Mouse (Mus musculus): ENCODE data around the gene Phf2. TPM values are rescaled to one million over a fixed set of nuclear protein-coding genes. Genes with fewer than 3 reads are reported as not detected.

Phf2 gene
- polyA plus RNA-seq, 1 experiment from 2014 or later, result 10.2 TPM

DNA sequence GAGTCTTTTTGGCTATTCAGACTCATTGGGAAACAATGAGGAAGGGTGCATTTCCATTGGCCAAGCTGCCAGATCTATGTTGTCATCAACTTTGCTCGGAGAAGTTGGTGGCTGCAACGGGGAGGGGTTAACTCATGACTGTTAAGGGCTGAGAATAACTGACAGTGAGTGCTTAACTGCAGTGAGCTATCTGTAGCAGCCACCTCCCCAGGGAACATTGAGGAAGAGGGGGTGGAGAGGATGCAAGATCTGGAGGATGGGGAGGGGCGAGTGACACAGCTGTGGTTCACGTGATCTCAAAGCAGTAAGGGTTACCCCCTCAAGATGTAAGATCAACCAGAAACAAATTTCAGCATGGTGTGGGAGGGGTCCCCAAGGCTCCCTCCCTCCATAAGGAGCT is 92.8 kb downstream of the Phf2 start:
- no peaks in the 10 kb centered on the region for H3K9me3 ChIP-seq (ENCODE audit: control insufficient read depth, low read length)
- H3K9ac ChIP-seq (replicated peaks; ENCODE audit: low read depth, low read length), result no peak overlapping the region
- H3K4me3 ChIP-seq (replicated peaks; ENCODE audit: low read length), result no peak overlapping the region
- H3K36me3 ChIP-seq (ENCODE audit: control insufficient read depth, insufficient read depth), result no peaks in the 10 kb centered on the region
- ATAC-seq, result no peak
- WGBS, result 70% methylated on average over 4 of the region's 4 CpGs
- no peaks in the 10 kb centered on the region for H3K27me3 ChIP-seq (replicated peaks; ENCODE audit: control insufficient read depth, insufficient read depth, low read length)
- H3K4me2 ChIP-seq (ENCODE audit: low read length), result no peak overlapping the region
- H3K27ac ChIP-seq (ENCODE audit: low read length), result no peak overlapping the region
- H3K4me1 ChIP-seq (replicated peaks; ENCODE audit: control insufficient read depth, insufficient read depth, low read length), result no peaks in the 10 kb centered on the region; the same call in 1 of the 2 replicates

DNA sequence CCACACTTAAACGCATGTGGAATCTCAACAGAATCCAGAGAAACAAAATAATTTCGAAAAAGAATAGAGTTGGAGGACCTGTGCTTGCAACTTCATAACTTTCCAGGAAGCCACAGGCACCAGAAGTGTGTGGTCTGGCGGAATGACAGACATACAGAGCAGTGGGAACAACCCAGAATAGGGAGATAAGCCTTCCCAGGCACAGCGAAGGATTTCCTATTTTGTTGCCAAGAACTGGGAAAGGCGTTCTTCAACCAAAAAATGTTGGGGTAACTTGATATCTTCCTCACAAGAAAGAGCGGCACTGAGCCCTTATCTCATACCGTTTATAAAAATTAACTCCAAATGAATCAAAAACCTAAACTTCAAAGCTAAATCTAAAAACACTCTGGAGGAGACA is 96.4 kb downstream of the Phf2 start:
- Histone ChIP-seq H3K27ac (ENCODE audit: low read length) (no peak overlapping the region), H3K9ac (replicated peaks; ENCODE audit: low read depth, low read length) (no peak overlapping the region), H3K4me1 (replicated peaks; ENCODE audit: control insufficient read depth, insufficient read depth, low read length) (no peaks in the 10 kb centered on the region; the same call in 1 of the 2 replicates), H3K27me3 (replicated peaks; ENCODE audit: control insufficient read depth, insufficient read depth, low read length) (no peaks in the 10 kb centered on the region), H3K36me3 (ENCODE audit: control insufficient read depth, insufficient read depth) (no peaks in the 10 kb centered on the region), H3K9me3 (ENCODE audit: control insufficient read depth, low read length) (no peaks in the 10 kb centered on the region), H3K4me3 (replicated peaks; ENCODE audit: low read length) (no peak overlapping the region), H3K4me2 (ENCODE audit: low read length) (no peak overlapping the region)
- no peak for ATAC-seq
- WGBS, result 78% methylated on average over 7 of the region's 7 CpGs

DNA sequence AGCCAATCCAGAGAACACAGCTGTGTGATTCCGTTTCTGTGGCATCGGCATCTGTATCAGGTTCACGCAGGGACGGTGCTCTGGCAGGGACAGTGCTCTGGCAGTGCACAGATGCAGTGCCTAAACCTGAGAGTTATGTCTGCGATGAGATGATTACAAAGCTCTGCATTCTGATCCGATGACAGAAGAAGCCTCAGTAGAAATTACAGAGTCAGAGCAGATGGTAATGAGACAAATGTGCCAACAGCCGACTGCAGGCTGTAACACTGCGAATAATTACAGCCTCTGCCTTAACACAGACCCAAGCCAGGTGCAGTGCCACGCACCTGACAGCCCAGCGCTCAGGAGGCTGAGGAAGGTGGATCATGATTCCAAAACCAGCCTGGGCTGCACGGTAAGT is 102.8 kb downstream of the Phf2 start:
- Histone ChIP-seq H3K27ac (ENCODE audit: low read length) (no peak overlapping the region; the same call in 1 of the 2 replicates), H3K9me3 (ENCODE audit: control insufficient read depth, low read length) (no peaks in the 10 kb centered on the region), H3K27me3 (replicated peaks; ENCODE audit: control insufficient read depth, insufficient read depth, low read length) (no peaks in the 10 kb centered on the region), H3K4me3 (replicated peaks; ENCODE audit: low read length) (no peak overlapping the region), H3K4me2 (ENCODE audit: low read length) (no peak overlapping the region), H3K36me3 (ENCODE audit: control insufficient read depth, insufficient read depth) (no peaks in the 10 kb centered on the region), H3K4me1 (replicated peaks; ENCODE audit: control insufficient read depth, insufficient read depth, low read length) (peaks cover 6% of the 10 kb centered on the region), H3K9ac (replicated peaks; ENCODE audit: low read depth, low read length) (no peak overlapping the region)
- peak; percentile 83; the same call in 1 of the 2 replicates for ATAC-seq
- WGBS, result 39% methylated on average over 11 of the region's 11 CpGs

DNA sequence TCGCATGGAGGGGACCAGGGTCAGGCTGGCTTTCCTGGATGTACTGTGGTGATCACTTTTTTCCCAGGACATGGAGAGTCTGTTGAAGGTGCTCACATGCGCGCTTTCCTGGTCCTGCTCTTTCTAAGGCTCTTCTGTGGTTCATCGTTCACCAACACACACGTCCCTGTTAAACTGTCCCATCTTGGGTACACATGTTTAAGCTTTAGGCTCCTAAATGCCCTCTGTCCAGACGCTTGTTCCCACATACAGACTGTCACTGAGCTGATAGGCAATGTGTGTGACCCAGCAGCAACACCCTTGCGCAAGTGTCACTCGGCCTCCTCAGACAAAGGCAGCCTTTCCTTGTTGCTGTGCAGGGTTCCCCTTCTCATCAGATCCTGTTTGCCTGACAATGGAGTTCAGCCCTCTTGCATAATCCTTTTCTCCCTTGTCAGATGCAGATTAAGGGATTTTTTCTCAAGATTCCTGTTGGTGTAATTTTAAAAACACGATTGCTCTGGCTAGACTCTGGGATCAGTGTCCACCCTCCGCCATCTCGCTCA is 107.1 kb downstream of the Phf2 start:
- peaks cover 6% of the 10 kb centered on the region for H3K4me1 ChIP-seq (replicated peaks; ENCODE audit: control insufficient read depth, insufficient read depth, low read length)
- H3K27ac ChIP-seq (ENCODE audit: low read length), result no peak overlapping the region
- no peaks in the 10 kb centered on the region for H3K27me3 ChIP-seq (replicated peaks; ENCODE audit: control insufficient read depth, insufficient read depth, low read length)
- H3K9ac ChIP-seq (replicated peaks; ENCODE audit: low read depth, low read length), result no peak overlapping the region
- no peak overlapping the region for H3K4me2 ChIP-seq (ENCODE audit: low read length)
- H3K4me3 ChIP-seq (replicated peaks; ENCODE audit: low read length), result no peak overlapping the region
- 35% methylated on average over 11 of the region's 11 CpGs for WGBS
- ATAC-seq, result no peak
- no peaks in the 10 kb centered on the region for H3K9me3 ChIP-seq (ENCODE audit: control insufficient read depth, low read length)
- H3K36me3 ChIP-seq (ENCODE audit: control insufficient read depth, insufficient read depth), result no peaks in the 10 kb centered on the region

DNA sequence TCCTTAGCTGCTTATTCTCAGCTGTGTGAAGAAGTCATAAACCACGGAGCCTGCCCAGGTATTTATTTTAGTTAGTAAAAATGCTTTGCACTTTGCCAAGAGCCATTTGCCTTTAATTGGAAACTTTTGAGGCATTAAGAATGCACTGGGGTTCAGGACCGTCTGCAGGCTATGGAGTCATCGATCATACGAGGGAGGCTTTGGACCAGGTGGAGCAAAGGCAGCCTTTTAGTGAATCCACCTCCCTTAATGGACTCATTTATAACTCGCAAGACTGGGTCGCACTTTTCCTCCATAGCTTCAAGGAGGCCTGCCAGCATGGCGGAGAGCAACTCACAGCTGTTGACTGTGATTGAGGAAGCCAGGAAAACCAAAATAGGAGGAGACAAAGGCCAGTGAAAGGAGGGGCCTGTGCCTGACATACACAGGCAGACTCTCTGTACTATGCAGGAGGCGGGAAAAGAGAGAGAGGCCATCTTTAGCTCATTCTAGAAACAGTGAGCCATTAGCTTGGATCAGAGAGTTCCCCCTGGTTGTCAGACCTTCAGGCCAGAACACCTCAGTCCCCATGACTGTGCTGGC is 110.0 kb downstream of the Phf2 start:
- no peaks in the 10 kb centered on the region for H3K27me3 ChIP-seq (replicated peaks; ENCODE audit: control insufficient read depth, insufficient read depth, low read length)
- no peak overlapping the region for H3K4me3 ChIP-seq (replicated peaks; ENCODE audit: low read length)
- WGBS, result 78% methylated on average over 8 of the region's 8 CpGs
- no peak overlapping the region for H3K4me2 ChIP-seq (ENCODE audit: low read length)
- no peak for ATAC-seq
- H3K27ac ChIP-seq (ENCODE audit: low read length), result no peak overlapping the region
- H3K4me1 ChIP-seq (replicated peaks; ENCODE audit: control insufficient read depth, insufficient read depth, low read length), result no peaks in the 10 kb centered on the region
- H3K9ac ChIP-seq (replicated peaks; ENCODE audit: low read depth, low read length), result no peak overlapping the region
- no peaks in the 10 kb centered on the region for H3K9me3 ChIP-seq (ENCODE audit: control insufficient read depth, low read length)
- no peaks in the 10 kb centered on the region for H3K36me3 ChIP-seq (ENCODE audit: control insufficient read depth, insufficient read depth)

DNA sequence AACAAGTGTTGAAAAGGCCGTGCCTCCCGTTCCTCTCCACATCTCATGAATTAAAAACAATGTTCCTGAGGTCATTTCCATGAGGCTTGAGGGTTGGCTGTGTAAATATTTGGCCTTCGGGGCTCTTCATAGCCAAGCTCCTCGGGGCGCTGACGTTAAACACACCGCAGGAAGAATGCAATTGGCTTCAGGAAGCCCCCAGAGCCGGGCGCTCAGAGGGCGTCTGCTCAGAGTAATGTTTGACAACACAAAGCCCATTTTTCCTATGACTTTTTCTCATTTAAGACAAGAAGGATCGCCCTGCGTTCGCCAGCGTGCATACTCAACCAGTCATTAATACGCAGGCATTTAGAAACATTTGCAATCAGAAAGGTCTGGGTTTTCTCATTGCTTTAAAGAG is 114.2 kb downstream of the Phf2 start:
- H3K27ac ChIP-seq (ENCODE audit: low read length), result no peak overlapping the region
- H3K9ac ChIP-seq (replicated peaks; ENCODE audit: low read depth, low read length), result no peak overlapping the region
- no peaks in the 10 kb centered on the region for H3K4me1 ChIP-seq (replicated peaks; ENCODE audit: control insufficient read depth, insufficient read depth, low read length)
- no peaks in the 10 kb centered on the region for H3K36me3 ChIP-seq (ENCODE audit: control insufficient read depth, insufficient read depth)
- no peak overlapping the region for H3K4me2 ChIP-seq (ENCODE audit: low read length)
- H3K9me3 ChIP-seq (ENCODE audit: control insufficient read depth, low read length), result no peaks in the 10 kb centered on the region
- ATAC-seq, result no peak
- H3K4me3 ChIP-seq (replicated peaks; ENCODE audit: low read length), result no peak overlapping the region
- H3K27me3 ChIP-seq (replicated peaks; ENCODE audit: control insufficient read depth, insufficient read depth, low read length), result no peaks in the 10 kb centered on the region
- 63% methylated on average over 15 of the region's 15 CpGs for WGBS

Other genes with a start within 250 kb of the Phf2 start
- gene Ptpdc1, start 245.5 kb downstream of the Phf2 start, polyA plus RNA-seq (2015; fragmentation: Nextera tagmentation; extraction: Ambion mirVana), result 16.5 and 18.8 TPM in 2 replicates
- not detected in 2 replicates for gene Barx1, start 208.1 kb downstream of the Phf2 start, polyA plus RNA-seq (2015; fragmentation: Nextera tagmentation; extraction: Ambion mirVana)
- 13.7 and 14.8 TPM in 2 replicates for gene Fam120a, start 96.9 kb upstream of the Phf2 start, polyA plus RNA-seq (2015; fragmentation: Nextera tagmentation; extraction: Ambion mirVana)

Data from forebrain, embryonic 16.5 days (tissue).